Mouse (Mus musculus) spleen, postnatal 4 days (tissue): ENCODE results near the gene Gas2.

ENCODE experiments used
- DNase-seq, 2 experiments: peaks; one replicate each; pipeline ENCODE4 v3.0.0; 2022; ENCODE audit warnings: low spot score in 2 of 2

Gene Gas2

DNA sequence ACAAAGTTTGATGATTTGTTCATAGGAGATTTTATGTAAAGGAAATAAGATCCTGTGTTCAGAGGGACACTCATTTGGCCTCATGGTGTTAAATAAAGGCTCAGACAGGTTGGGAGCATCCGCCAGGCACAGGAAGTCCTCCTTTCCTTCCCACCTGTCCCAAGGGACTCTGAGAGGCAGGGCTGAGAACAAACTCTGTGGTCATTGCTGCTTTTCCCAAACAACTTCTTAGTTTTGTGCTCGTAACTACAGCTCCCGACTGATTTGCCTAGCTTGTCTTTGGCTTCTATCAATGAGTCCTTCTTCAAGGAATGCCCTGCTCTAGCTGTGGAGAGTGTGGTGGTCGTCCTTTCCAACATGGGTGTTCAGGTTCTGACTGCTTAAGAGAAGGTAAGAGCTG is 18.3 kb downstream of the Gas2 start:
- no peak for DNase-seq

DNA sequence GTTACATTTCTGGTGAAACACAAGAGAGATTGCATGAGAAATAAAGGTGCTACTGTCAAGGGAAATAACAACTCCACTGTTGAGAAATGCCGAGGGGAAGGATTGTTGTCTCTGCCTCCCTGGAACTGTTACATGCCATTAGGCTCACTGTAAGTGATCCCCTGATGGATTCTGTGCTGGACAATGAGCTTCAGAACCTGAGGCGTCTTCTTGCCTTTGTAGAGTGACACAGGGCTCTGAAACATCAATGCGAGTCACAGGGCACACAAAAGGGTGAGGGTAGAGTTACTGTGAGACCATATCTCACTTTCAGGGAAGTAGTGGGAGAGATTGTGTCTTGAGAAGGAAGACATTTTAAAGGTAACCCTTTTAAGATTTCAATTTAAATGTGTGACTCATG is 23.5 kb downstream of the Gas2 start:
- DNase-seq = no peak

DNA sequence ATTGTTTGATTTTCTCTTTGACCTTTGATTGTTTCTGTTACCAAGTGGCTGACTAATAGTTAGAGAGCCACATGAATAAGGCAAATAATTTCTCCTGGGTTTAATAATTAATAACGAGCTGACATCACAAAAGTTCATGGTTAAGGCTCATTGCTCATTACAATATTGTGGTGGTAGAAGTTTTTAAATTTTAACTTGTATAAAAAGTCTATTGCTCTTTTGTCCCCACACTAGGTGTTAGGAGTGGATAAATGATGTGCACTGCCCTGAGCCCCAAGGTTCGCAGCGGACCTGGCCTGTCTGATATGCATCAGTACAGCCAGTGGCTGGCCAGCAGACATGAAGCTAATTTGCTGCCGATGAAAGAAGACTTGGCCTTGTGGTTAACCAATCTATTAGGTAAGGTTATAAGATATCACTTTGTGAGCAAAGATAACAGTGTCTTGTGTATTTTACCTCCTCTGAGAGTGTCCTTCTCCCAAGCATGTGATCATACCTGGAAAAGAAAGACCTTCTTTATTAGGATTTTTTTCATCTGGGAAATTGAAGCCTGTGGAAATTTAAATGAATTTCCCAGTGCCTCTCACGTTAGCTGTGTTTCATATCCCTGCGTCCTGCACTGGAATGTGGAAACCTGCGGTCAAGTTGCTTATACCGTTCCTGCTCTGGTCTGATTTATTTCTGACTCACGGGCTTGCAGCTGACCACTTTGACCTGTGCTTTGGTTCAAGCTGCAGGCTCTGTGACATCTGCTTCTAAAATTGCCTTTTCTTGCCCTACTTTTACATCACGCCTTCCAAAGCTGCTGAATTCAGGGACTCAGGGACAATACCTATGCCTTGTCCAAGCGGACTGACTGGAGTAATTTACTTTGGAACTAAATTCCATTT is 26.1 kb downstream of the Gas2 start:
- no peak for DNase-seq

DNA sequence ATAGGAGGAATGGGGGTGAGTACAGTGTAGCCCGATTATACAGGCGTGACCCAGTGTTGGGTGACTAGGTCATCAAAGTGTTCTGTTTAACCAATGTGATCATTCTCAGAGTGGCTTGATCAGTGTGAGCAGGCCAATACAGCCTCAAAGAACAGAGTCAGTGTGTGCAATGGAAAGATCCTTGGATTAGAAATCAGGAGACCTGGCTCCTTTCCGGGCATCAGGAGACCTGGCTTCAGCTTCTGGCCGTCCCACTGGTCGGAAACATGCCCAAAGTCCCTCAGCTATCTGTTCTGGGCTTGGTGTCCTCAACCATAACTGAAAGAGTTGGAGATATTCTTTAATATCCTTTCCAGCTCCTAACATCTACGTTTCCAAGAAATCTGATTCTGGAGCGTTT is 27.8 kb downstream of the Gas2 start:
- no peak for DNase-seq

DNA sequence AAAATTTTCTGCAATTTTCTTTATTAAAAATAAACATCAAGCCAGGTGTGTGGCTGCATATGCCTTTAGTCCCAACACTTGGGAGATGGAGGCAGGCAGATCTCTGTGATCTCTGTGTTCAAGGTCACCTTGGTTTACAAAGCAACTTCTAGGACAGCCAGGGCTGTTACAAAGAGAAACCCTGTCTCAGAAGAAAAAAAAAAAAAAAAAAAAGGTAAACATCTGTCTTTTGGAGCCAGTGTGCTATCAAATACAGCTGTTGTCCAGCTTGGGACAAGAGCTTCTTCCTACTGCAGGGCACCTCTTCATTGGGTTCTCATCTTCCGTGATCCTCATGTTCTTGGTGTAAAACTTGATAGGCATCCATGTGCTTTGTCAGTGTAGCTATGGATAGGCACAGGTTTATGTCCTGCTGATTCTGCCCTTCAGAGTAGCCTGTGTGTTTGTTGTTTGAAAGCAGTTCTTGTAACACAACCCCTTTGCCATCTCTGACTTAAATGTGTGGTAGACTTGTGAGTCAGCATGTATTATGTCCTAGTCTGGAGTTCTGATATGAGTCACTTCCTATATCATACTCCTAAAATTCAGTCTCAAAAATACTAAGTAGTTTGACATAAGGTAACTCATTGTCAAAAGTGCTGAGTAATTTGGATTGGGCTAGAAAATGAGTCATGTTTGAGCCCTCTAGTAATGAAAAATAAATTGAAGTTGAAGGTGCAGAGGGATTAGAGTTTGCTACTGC is 30.6 kb downstream of the Gas2 start:
- DNase-seq = no peak

DNA sequence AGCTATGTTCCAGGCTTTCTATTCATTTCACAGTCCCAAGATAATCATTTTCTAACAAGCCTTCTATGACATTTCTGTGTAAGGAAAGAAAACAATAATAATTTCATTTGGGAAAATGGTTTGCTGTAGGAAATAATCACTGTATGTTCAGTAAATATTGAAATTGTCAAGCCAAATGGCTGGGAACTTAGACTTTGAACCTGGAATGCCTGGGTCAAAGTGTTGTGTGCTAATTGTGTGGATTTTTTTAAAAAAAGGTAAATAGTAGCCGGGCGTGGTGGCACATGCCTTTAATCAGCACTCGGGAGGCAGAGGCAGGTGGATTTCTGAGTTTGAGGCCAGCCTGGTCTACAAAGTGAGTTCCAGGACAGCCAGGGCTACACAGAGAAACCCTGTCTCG is 31.2 kb downstream of the Gas2 start:
- no peak for DNase-seq

DNA sequence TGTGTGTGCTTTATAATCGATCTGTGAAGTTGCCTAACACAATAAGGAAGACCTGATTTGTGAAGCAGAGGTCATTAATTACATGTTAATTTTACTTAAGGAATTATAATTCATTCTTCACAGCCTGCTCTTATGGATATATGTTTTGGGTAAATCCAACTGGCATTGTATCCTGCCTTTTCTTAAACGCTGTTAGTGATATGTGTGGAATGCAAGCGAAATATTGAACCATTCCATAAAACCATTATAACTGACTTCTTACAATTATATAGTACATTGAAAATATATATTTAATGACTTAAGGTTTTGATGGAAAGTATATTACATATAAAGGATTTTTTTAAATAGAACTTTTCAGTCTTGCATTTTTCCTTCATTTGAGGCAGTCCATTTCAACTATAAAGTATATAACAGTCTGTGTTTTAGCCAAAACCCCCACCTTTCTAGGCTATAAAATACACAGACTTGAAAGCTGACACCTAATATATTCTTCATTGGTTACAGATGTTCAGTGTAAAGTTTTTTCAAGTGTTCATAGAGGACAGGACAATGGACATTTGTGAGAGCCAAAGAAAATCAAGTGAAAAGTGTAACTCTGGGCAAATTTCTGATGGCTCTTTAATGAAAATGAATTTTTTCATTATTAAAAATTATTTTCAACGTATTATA is 32.5 kb downstream of the Gas2 start:
- no peak for DNase-seq

DNA sequence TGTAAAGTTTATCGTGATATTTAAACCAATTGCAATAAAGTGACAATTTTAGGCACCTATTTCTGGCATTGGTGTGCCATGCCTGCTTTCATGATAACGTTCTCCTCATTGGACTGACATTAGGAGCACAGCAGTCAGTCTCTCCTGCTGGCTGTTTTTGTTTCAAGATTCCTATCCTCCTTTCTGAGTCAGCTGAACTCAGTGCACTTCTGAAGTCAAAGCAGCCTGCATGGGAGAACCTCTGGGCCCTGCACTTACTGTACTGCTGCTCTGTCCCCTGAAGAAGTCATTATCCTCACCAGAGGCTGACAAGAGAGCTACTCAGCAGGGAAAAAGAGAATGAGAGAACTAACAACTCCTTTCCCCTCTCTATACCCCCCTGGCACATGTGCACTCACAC is 33.1 kb downstream of the Gas2 start:
- DNase-seq = no peak

DNA sequence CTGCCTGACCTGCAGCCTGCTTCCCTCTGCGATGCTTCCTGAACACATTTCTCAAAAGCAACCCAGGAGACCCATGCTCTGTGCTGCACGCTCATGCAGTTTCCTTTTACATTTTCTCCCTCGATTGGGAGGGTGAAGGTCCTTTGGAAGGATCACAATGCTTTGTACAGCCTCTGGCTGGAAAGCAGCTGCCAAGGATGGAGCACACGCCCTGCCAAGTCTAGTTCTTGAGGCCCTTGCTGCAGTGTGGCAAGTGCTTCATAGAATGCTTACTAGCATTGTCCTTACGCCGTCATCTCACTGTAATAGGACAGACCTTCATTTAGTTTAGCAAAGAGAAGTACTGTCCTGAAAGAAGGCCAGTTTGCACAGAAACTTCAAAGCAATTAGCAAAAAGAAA is 37.3 kb downstream of the Gas2 start:
- no peak for DNase-seq

DNA sequence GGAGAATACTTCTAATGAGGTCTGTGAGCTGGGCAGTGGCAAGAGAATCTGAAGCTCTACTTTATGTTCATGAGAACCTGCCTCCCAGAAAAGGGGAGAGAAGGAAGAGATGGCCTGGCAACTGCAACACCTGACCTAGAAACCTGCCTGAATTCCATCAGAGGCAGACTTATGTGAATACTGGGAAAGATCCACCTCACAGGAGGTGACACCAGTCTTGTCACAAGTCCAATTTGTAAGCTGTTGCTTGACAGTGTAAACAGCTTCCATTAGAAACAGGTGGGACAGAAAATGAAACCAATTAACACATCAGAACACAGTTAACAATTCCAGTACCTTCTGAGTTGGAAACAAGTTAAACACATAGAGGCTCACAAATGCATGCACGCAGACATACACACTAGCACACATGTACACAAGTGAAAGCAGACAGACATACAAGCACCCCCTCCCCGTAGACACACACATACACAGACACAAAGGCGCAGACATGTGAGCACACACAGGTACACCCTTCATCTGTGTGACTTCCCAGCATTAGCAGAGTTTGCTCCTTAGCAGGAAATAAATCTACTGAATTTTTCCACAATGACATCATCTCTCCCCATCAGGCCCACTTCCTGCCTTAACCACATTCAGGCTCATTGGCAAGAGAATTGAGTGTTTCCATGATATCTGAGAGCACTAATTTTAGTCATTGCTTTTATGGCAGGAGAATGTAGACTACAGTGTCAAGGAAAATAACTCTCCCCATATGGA is 51.7 kb downstream of the Gas2 start:
- DNase-seq = no peak

DNA sequence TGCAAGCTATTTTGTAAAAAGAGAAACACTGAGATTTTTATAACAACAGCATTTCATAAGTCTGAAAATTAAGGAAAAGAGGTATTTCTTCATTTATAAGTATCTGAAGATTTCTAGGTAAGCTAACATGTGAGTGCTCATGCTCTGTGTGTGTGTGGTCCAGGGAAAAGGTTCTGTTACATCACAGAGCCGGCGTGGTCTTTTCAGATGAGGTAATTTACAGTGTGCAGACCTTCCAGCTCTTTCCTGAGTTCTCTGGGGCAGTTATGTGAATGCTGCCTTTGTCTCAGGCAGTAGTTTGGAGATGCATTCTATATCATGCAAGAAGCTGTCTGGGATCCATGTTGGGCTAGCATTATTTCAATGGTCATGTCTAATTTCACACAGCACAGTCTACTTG is 52.3 kb downstream of the Gas2 start:
- no peak for DNase-seq

DNA sequence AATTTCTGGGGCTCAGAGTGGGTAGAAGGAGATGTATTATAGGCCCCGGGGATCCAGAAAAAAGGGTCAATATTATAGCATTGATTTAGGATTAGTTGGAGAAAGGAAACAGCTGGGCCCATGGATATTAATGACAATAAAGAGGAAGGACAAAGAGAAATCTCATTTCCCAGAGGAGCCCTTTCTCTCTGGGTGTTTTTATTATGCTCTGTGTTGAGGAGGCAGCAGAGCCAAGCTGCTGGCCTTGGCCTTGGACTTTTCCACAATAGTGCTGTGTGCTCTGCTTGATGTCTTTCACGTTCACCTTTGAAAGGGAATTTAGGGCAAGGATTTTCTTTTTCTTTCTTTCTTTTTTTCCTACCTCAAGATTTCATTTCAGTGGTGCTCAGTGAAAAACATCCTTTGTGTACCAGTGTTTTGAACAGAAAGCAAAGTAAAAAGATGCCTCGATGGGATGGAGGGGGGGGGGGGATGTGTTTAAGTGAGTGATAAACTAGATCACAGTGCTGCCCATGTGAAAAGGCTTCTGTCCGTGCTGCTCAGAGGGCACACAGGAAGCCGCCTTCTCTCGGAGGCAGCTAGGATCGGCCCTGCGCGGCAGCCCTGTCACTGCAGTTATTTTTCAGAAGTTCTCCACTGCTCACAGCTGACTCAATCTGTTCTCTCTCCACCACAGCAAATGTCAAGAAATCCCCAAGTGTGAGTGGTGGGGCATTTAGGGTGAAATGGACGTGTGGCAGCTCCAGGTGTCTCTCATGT is 67.1 kb downstream of the Gas2 start:
- no peak for DNase-seq

DNA sequence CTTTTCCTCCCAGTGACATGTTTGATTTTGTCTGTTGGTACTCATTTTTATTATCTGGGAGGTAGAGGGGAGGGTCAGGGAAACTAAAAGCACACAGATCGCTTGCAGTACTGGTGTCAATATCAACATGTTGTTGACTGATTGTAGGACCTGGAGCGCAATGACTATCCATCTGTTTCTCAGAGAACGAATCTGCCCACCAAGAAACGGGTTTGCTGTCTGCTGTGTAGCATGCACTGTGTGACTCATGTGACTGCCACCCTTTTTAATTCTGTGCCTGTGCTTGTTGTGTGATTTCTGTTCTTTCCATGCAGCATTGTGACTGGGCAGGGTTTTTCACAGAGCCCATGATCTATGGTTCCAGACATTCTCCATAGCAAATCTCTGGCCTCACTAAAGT is 69.4 kb downstream of the Gas2 start:
- DNase-seq = no peak

DNA sequence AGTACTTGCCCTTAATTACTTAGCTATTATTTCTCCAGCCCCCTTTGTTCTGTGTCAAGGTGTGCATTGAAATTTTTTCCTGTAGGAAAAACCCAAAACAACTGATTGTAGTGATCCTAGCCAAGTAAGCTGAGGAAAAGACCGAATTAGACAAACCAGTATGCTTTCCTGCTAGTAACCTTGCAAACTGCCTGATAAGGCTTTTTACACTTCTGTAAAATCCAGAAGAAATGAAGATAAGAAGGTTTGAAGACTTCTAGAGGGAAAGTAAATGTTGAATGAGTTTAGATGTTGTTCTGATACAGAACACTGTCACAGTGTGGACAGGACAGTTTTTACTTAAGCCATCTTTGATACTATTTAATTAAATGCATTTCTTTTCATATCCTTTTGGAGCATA is 75.5 kb downstream of the Gas2 start:
- DNase-seq = no peak

DNA sequence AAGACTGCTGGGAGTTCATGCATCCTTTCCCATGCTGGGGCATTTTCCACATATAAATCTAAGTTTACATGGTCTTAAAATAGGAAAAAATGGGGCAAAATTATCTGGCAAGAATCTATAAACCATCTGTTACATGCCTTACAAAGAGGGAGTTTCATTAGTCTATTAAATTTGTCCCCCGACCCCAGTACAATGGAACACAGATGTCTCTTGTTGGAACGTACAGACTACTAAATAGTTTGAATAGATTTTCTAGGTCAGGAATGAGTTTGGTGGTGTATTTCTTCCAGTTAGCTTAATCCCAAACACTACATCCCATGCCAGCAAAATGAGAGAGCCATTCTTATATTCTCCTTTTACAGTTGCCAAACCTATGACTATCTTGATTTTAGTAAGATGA is 78.6 kb downstream of the Gas2 start:
- DNase-seq = no peak

DNA sequence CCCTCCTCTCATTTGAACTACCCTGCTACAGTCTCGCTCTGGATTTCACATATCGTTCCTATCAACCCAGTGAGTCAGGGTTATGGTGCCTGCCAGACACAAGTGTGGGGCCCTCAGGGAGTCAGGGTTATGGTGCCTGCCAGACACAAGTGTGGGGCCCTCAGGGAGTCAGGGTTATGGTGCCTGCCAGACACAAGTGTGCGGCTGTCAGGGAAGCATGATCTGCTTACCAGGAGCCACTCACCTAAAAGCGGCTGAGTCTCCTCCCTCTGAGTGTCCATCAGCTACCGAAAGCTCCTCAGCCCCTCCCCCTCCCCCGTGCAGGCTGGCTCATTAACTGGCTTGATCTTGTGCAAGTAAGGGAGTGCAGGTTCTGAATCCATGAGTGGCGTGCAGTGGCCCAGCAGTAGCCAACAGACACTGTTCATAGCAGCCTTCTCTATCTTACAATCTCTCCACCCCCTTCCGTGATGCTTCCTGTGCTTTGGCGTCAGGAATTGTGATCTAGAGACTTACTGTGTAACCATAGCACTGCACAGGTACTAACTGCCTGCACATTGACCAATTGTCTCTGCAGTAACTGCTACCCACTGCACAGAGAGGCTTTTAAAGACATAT is 93.7 kb downstream of the Gas2 start:
- DNase-seq = no peak

DNA sequence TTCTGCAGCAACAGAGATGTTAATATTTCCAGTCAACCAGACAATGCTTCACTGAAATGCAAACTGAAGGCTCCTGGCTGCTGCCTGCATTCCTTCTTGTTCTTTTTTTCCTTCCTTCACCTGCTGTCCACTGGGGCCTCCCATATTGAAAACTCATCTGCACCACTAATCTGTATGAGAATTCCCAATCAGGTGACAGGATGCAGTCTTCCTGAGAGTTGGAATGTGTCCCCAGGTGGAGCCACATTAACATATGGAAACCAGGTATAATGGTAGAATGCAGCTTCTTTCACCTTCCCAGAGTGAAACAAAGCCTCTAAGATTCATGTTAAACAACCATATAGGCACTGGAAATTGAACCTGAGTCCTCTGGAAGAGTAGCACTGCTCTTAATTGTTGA is 96.0 kb downstream of the Gas2 start:
- no peak for DNase-seq

DNA sequence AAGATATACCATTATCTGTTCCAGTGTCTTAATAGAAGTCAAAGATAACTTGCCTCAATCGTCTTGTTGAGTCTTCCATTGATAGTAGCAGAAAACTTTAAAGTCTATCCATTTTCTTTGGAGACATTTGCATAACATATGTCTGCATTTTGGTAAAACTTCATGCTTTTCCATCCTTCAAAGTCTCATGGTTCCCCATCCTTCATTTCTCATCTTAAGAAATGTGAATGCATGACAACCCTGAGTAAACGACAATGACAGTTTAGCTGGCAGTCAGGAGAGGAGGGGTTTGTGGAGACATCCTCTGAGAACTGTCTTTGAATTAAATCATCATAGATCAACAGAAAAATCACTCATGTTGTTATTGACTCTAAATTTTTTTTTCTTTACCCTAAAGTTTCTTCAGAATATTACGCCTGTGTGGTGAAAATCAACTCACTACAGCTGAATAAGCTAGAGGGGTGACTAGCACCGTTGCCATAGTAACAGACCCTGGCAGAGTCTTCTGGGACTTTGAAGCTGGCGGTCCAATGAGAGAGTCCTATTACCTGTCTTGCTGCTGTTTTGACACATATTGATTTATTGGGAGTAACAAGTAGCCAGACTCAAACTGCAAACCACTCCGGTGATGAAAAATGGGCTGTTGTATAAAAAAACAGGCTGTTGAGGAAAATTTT is 99.0 kb downstream of the Gas2 start:
- no peak for DNase-seq

DNA sequence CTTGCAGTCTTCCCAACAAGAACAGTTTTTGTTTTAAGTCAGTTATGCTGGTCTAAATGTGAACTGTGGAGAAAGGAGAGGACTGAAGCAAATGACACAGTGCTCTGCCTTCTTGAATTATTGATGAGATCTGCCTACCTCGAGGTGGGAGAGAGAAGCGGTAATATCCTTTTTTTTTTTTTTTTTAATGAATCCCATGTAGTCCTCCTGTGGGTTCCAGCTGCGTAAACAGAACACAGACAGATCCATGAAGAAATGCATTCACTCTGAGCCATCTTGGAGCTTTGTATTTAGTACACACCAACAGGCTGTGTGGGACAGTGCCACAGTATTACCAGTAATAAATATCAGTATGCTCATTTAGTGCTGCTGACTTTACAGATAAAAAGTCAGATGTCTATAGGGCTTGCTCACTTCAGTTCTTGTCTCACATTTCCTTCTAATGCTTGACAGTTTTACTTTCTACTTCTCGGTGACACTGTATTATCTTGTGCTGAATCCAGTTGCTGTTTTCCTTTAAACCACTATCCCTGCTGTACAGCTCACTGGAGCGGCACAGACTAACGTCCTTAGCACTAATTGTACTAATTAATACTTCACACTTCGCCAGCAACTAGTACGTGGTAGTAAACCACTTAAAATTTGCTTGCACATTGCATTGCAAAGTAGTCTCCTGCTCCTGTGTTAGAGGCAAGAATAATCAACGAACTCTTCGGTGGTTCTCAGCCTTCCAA is 100.6 kb downstream of the Gas2 start:
- DNase-seq = no peak

DNA sequence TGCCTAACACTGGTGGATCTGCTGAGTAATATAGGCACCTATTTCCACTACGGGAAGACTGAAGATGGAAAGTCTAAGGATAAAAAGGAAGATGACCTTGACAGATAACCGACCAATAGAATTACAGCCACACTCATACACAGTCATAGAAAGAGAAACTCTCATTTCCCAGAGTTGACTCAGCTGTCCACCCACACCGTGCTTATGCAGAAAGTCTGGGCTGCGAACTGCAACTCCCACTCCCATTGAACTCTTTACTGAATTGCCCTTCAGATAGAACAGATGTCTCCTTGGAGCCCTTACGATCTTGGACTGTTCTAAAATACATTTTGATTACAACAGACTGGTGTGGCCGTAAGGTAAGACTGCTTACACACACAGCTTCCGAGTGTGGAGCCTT is 102.9 kb downstream of the Gas2 start:
- no peak for DNase-seq
